Mouse (Mus musculus) liver, adult 2 months (tissue): ENCODE results near the gene Dnah3.

Source experiments
- CTCF ChIP-seq: fragments of 200-500 bp; IDR thresholded peaks from 2 replicates; pipeline ENCODE4 v1.5.1; 2011; ENCODE audit warnings: low read depth, low read length, control low read depth
- POLR2A ChIP-seq: fragments of 200-500 bp; IDR thresholded peaks from 2 replicates; pipeline ENCODE4 v1.6.1; 2011; ENCODE audit warnings: low read length, control low read depth; ENCODE audit not compliant: insufficient read depth; ENCODE audit errors: extremely low read depth

DNA sequence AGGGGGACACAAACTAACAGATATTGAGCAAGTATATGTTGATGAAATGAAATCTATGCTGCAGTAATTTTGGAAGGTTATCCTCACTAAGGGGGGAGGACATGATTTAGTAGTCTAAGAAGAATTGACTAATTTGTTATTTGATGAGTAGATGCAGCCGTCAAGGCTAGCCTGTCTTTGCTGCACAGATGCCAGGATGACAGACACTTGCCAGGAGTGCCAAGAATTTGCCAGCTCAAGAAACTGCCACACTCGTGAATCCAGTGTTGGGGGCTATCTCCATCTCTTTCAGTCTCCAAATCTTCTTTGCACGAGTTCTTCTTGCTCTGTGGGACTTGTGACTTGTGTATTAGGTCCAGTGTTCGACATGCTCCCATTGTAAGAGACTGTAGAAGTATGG is 136.0 kb downstream of the Dnah3 start:
- TF ChIP-seq CTCF: no peak
- no peak for TF ChIP-seq POLR2A
